Mouse (Mus musculus) myocyte (in vitro differentiated cells): ENCODE measurements around the gene Pard3. TPM values are rescaled to one million over a fixed set of nuclear protein-coding genes. Genes with fewer than 3 reads are reported as not detected.

ENCODE experiments used
- H3K27me3 ChIP-seq: one replicate; pipeline ENCODE4 v1.6.1; 2011; ENCODE audit not compliant: control insufficient read depth, insufficient read depth, insufficient read length
- H3K36me3 ChIP-seq: one replicate; pipeline ENCODE4 v1.6.1; 2011; ENCODE audit not compliant: control insufficient read depth, insufficient read depth
- H3K4me2 ChIP-seq: one replicate; pipeline ENCODE4 v1.6.1; 2011; ENCODE audit warnings: low read depth, control low read depth
- H3K4me3 ChIP-seq: one replicate; pipeline ENCODE4 v1.5.1; 2011; ENCODE audit warnings: mild to moderate bottlenecking, control low read depth, moderate library complexity
- H3K79me2 ChIP-seq: one replicate; pipeline ENCODE4 v1.6.1; 2011; ENCODE audit not compliant: control insufficient read depth, insufficient read depth
- H3ac ChIP-seq: one replicate; pipeline ENCODE4 v1.6.1; 2011; ENCODE audit not compliant: control insufficient read depth, insufficient read length
- CEBPB ChIP-seq: IDR thresholded peaks from 2 replicates; pipeline ENCODE4 v1.6.1; 2011; ENCODE audit warnings: mild to moderate bottlenecking, moderate library complexity; ENCODE audit not compliant: poor library complexity, insufficient read depth, severe bottlenecking
- E2F4 ChIP-seq: IDR thresholded peaks from one replicate; pipeline ENCODE4 v1.6.1; 2011; ENCODE audit warnings: mild to moderate bottlenecking, control low read depth, moderate library complexity; ENCODE audit not compliant: insufficient read depth
- MAX ChIP-seq: IDR thresholded peaks from one replicate; pipeline ENCODE4 v1.6.1; 2011; ENCODE audit warnings: low read depth, mild to moderate bottlenecking, control low read depth
- MYOD1 ChIP-seq, 3 experiments: IDR thresholded peaks; one replicate each; pipeline ENCODE4 v1.6.1; 2011; ENCODE audit warnings: control low read depth in 2 of 3, low read depth in 2 of 3, mild to moderate bottlenecking in 2 of 3, moderate library complexity in 1 of 3; ENCODE audit not compliant: insufficient read length in 2 of 3, control insufficient read depth in 1 of 3
- MYOG ChIP-seq, 3 experiments: IDR thresholded peaks; one replicate each; pipeline ENCODE4 v1.6.1; 2011; ENCODE audit warnings: control low read depth in 2 of 3, low read depth in 2 of 3, mild to moderate bottlenecking in 2 of 3; ENCODE audit not compliant: insufficient read length in 2 of 3, control insufficient read depth in 1 of 3, insufficient read depth in 1 of 3
- POLR2A ChIP-seq: IDR thresholded peaks from one replicate; pipeline ENCODE4 v1.6.1; 2011; ENCODE audit warnings: low read depth, mild to moderate bottlenecking, control low read depth, moderate library complexity; ENCODE audit not compliant: insufficient read length
- POLR2AphosphoS2 ChIP-seq: IDR thresholded peaks from one replicate; pipeline ENCODE4 v1.6.1; 2011; ENCODE audit warnings: low read depth, control low read depth; ENCODE audit not compliant: insufficient read length
- REST ChIP-seq: IDR thresholded peaks from one replicate; pipeline ENCODE4 v1.6.1; 2011; ENCODE audit warnings: mild to moderate bottlenecking, control low read depth, moderate library complexity; ENCODE audit not compliant: insufficient read depth, insufficient read length
- SRF ChIP-seq: IDR thresholded peaks from one replicate; pipeline ENCODE4 v1.6.1; 2011; ENCODE audit warnings: low read depth; ENCODE audit not compliant: control insufficient read depth, insufficient read length
- TCF12 ChIP-seq: IDR thresholded peaks from one replicate; pipeline ENCODE4 v1.6.1; 2011; ENCODE audit warnings: mild to moderate bottlenecking, control low read depth; ENCODE audit not compliant: poor library complexity, insufficient read depth, severe bottlenecking
- TCF3 ChIP-seq: IDR thresholded peaks from one replicate; pipeline ENCODE4 v1.6.1; 2011; ENCODE audit warnings: low read depth, control low read depth; ENCODE audit not compliant: insufficient read length
- USF1 ChIP-seq: IDR thresholded peaks from one replicate; pipeline ENCODE4 v1.6.1; 2011; ENCODE audit warnings: low read depth, mild to moderate bottlenecking, control low read depth, moderate library complexity
- polyA plus RNA-seq: library from polyadenylated mRNA; unstranded; fragments of >200 nt; fragmentation: generic; extraction: Trizol; gene quantifications from one replicate; pipeline ENCODE4 v1.2.1, GENCODE M21; 2012; ENCODE audit warnings: missing spikeins

Pard3 gene
- polyA plus RNA-seq, 1 experiment, result 24.3 TPM

DNA sequence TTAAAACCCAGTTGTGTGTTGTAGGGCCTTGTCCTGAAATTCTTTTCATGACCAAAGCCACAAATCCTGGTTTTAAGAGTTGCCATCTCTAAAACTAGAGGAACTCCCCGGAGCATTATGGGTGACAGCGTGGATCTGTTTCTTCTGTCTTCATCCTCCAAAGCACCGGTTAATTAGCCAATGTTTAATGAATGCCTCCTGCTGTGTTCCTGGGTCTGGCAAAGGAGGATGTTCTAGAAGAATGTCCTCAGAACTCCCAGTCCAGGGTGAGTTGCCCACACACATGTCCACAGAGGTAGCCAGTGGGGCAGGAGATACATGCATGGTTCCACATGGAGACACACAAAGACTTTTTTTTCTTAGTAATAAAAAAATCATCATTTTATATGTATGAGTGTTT, 28.2 kb downstream of the Pard3 start:
- Histone ChIP-seq H3K4me3 (no peak overlapping the region), H3K79me2 (peaks cover 80% of the 10 kb centered on the region), H3K4me2 (no peak overlapping the region), H3K36me3 (no peaks in the 10 kb centered on the region), H3K27me3 (no peaks in the 10 kb centered on the region), H3ac (no peak overlapping the region)
- no peak for TF ChIP-seq POLR2AphosphoS2
- no peak for TF ChIP-seq POLR2A
- no peak for TF ChIP-seq SRF
- TF ChIP-seq TCF3, result no peak
- TF ChIP-seq MAX, result no peak

DNA sequence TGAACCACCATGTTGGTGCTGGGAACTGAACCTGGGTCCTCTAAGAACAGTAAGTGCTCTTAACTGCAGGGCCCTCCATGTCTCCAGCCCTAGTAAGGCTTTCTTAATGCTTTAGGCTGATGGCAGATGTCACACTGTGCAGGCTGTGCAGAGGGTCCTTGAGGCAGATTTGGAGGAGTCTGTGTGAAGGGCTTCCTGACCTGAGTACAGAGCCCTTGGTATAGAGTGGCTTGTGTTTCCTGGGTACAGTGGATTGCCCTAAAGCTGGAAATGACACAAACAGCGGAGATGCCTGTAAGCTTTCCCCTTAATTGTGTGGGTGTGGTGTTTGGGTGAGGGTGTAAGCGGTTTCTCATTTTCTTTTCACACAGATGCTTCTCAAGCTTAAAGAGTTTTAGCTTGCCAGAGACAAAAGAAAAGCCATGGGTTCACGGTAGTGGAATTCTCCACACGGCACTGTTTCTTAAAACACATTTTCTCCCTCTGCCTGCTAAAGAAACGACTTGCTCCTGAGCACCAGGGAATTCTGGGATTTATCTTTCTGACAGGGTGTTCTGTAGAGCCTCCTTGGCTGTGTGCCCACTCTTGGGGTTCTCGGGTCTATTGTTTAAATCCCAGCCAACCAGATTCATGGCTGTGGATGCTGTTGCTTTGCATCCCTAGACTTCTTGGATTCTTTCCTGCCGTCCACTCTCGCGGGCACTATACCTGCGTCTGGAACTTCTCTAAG, 28.9 kb downstream of the Pard3 start:
- Histone ChIP-seq H3K79me2 (peaks cover 86% of the 10 kb centered on the region), H3K27me3 (no peaks in the 10 kb centered on the region), H3K4me3 (no peak overlapping the region), H3ac (no peak overlapping the region), H3K36me3 (no peaks in the 10 kb centered on the region), H3K4me2 (no peak overlapping the region)
- TF ChIP-seq POLR2AphosphoS2 (no peak), E2F4 (no peak), TCF12 (no peak), MAX (no peak), TCF3 (no peak), MYOD1 (IDR thresholded peaks at IDR 0.05; ENCODE audit: control insufficient read depth in 1 of 3, insufficient read length in 2 of 3, low read depth in 2 of 3) (no peak), MYOG (IDR thresholded peaks at IDR 0.05; ENCODE audit: control insufficient read depth in 1 of 3, insufficient read depth in 1 of 3, insufficient read length in 2 of 3, low read depth in 2 of 3) (no peak), USF1 (no peak), REST (no peak), POLR2A (no peak), CEBPB (no peak)

DNA sequence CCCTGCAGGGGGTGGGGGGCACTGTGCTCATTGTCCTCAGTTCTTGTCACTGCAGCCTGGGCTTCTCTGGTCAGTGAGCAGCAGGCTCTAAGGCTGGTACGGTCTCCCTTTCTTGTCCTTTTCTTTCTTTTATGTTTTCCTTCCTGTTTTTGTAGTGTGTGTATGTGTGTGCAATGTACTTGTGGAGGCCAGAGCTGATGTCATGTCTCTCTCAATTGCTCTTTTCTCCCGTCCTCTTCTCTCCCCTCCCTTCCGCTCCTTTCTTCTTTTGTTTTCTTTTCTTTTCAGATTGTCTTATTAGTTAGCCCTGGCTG, 29.4 kb downstream of the Pard3 start:
- no peak for TF ChIP-seq MYOD1 (IDR thresholded peaks at IDR 0.05; ENCODE audit: control insufficient read depth in 1 of 3, insufficient read length in 2 of 3, low read depth in 2 of 3)
- TF ChIP-seq SRF, result no peak
- no peak for TF ChIP-seq POLR2AphosphoS2
- no peak for TF ChIP-seq E2F4
- no peak for TF ChIP-seq USF1
- no peak for TF ChIP-seq TCF3
- no peak for TF ChIP-seq MYOG (IDR thresholded peaks at IDR 0.05; ENCODE audit: control insufficient read depth in 1 of 3, insufficient read depth in 1 of 3, insufficient read length in 2 of 3, low read depth in 2 of 3)
- no peak for TF ChIP-seq REST
- no peak for TF ChIP-seq CEBPB
- no peak for TF ChIP-seq TCF12
- TF ChIP-seq MAX, result no peak
- no peak for TF ChIP-seq POLR2A
- Histone ChIP-seq H3K27me3 (no peaks in the 10 kb centered on the region), H3K4me2 (no peak overlapping the region), H3K79me2 (peaks cover 92% of the 10 kb centered on the region), H3K4me3 (no peak overlapping the region), H3K36me3 (no peaks in the 10 kb centered on the region), H3ac (no peak overlapping the region)

DNA sequence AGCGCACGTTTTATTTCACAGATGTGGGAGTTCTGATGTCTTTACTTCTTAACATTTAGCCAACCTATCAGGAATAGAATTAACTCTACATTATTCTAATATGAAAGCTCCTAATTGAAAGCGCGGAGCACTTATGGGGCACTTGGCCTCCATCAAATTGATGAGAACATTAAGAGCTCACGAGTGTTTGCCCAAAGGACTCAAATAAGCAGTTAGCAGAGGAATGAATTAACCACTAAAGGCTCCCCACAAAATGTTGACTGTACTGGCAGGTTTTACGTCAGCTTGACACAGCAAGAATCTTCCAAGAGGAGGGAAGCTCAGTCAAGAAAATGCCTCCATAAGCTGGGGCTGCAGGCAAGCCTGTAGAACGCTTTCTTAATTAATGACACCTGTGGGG, 32.1 kb downstream of the Pard3 start:
- Histone ChIP-seq H3K4me3 (no peak overlapping the region), H3K27me3 (no peaks in the 10 kb centered on the region), H3K79me2 (peaks cover 93% of the 10 kb centered on the region), H3K4me2 (no peak overlapping the region), H3ac (no peak overlapping the region), H3K36me3 (no peaks in the 10 kb centered on the region)
- no peak for TF ChIP-seq USF1
- no peak for TF ChIP-seq POLR2A
- TF ChIP-seq MYOD1 (IDR thresholded peaks at IDR 0.05; ENCODE audit: control insufficient read depth in 1 of 3, insufficient read length in 2 of 3, low read depth in 2 of 3), result no peak
- TF ChIP-seq TCF12, result no peak
- TF ChIP-seq TCF3, result no peak
- no peak for TF ChIP-seq SRF
- no peak for TF ChIP-seq REST
- TF ChIP-seq MYOG (IDR thresholded peaks at IDR 0.05; ENCODE audit: control insufficient read depth in 1 of 3, insufficient read depth in 1 of 3, insufficient read length in 2 of 3, low read depth in 2 of 3), result no peak
- TF ChIP-seq POLR2AphosphoS2, result no peak
- TF ChIP-seq MAX, result no peak
- no peak for TF ChIP-seq E2F4
- no peak for TF ChIP-seq CEBPB

DNA sequence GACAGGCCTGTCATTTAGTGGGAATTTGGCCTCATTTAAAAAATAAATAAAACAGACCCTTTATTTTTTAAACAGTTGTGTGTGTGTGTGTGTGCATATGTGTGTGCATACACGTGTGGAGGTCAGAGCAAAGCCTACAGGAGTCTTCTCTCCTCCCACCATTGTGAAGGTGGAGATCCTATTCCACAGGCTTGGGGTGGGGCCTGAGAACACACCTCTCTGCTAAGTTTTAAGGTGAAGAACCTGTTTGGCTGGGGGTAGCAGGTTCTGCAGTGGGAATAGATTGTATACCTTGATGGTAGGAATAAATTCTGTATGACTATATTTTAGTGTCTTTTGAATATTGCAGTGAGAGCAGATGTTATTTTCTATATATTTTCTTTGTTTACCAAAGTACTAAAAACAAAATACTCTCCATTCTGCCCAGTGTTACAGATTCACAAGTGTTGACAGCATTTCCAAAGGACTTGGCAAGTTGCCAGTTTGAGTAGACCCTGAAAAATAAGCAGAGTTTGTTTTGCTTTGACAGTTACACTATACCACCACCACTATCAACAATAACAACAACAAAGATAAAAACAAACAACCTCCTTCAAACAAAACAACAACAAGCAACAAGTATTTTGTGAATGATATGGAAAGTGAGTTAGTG, 35.9 kb downstream of the Pard3 start:
- no peak overlapping the region for H3K4me3 ChIP-seq
- H3ac ChIP-seq, result no peak overlapping the region
- H3K27me3 ChIP-seq, result no peaks in the 10 kb centered on the region
- H3K79me2 ChIP-seq, result peaks cover 87% of the 10 kb centered on the region
- H3K4me2 ChIP-seq, result no peak overlapping the region
- no peak for TF ChIP-seq USF1
- no peak for TF ChIP-seq CEBPB
- no peak for TF ChIP-seq POLR2AphosphoS2
- no peak for TF ChIP-seq MAX
- TF ChIP-seq MYOD1 (IDR thresholded peaks at IDR 0.05; ENCODE audit: control insufficient read depth in 1 of 3, insufficient read length in 2 of 3, low read depth in 2 of 3), result no peak
- TF ChIP-seq SRF, result no peak
- TF ChIP-seq MYOG (IDR thresholded peaks at IDR 0.05; ENCODE audit: control insufficient read depth in 1 of 3, insufficient read depth in 1 of 3, insufficient read length in 2 of 3, low read depth in 2 of 3), result no peak
- TF ChIP-seq REST, result no peak
- no peak for TF ChIP-seq TCF3
- TF ChIP-seq E2F4, result no peak
- no peak for TF ChIP-seq TCF12
- no peak for TF ChIP-seq POLR2A
- no peaks in the 10 kb centered on the region for H3K36me3 ChIP-seq
